Mouse (Mus musculus) stomach, postnatal 0 days (tissue): ENCODE data around the gene Cacna1f. TPM values are rescaled to one million over a fixed set of nuclear protein-coding genes. Genes with fewer than 3 reads are reported as not detected.

ENCODE experiments used
- ATAC-seq: fragments of 200-750 bp; cut with Nextera tagmentation; 2 replicates; pipeline ENCODE4 v1.8.0; 2017; ENCODE audit not compliant: low FRiP score, low TSS enrichment
- DNase-seq: peaks from one replicate; pipeline ENCODE4 v3.0.0-alpha.2; 2016; ENCODE audit warnings: low spot score
- H3K27ac ChIP-seq: fragments of 300-500 bp; sonication (generic); replicated peaks from 2 replicates; pipeline ENCODE4 v1.5.1; 2014; ENCODE audit warnings: mild to moderate bottlenecking, control low read depth
- H3K27me3 ChIP-seq: fragments of 300-500 bp; sonication (generic); 2 replicates; pipeline ENCODE4 v1.6.1; 2014; ENCODE audit warnings: low read length; ENCODE audit not compliant: control insufficient read depth, insufficient read depth
- H3K36me3 ChIP-seq: fragments of 300-500 bp; sonication (generic); 2 replicates; pipeline ENCODE4 v1.6.1; 2014; ENCODE audit warnings: low read length, mixed read lengths; ENCODE audit not compliant: control insufficient read depth, insufficient read depth
- H3K4me1 ChIP-seq: fragments of 300-500 bp; sonication (generic); replicated peaks from 2 replicates; pipeline ENCODE4 v1.6.1; 2014; ENCODE audit warnings: antibody characterized with exemption; ENCODE audit not compliant: control insufficient read depth, insufficient read depth
- H3K4me2 ChIP-seq: fragments of 300-500 bp; sonication (generic); replicated peaks from 2 replicates; pipeline ENCODE4 v1.6.1; 2014; ENCODE audit warnings: low read depth, mild to moderate bottlenecking, control low read depth, moderate library complexity
- H3K4me3 ChIP-seq: fragments of 300-500 bp; sonication (generic); 2 replicates; pipeline ENCODE4 v1.5.1; 2014; ENCODE audit warnings: low read depth, low read length, control low read depth
- H3K9ac ChIP-seq: fragments of 300-500 bp; sonication (generic); 2 replicates; pipeline ENCODE4 v1.6.1; 2014; ENCODE audit warnings: mild to moderate bottlenecking, low read length, control low read depth, mixed read lengths
- H3K9me3 ChIP-seq: fragments of 300-500 bp; sonication (generic); 2 replicates; pipeline ENCODE4 v1.6.1; 2016; ENCODE audit warnings: low read length; ENCODE audit not compliant: control insufficient read depth
- CTCF ChIP-seq: IDR thresholded peaks from 2 replicates; pipeline ENCODE4 v1.5.1; 2016; ENCODE audit warnings: antibody characterized with exemption, low read depth, mild to moderate bottlenecking, moderate library complexity
- EP300 ChIP-seq: optimal IDR thresholded peaks from 2 replicates; pipeline ENCODE3; 2016; ENCODE audit warnings: antibody characterized with exemption
- WGBS: fragments of 180-500 bp; shearing (Covaris S2); extraction: QIAGEN DNeasy Blood & Tissue Kit; methylation state at CpG from one replicate; pipeline ENCODE4 v1.1.7; 2014; 5-methylcytosine and 5-hydroxymethylcytosine counted together
- polyA plus RNA-seq: library from polyadenylated mRNA; unstranded; fragments of >200 nt; fragmentation: Nextera tagmentation; extraction: Ambion mirVana; gene quantifications from 2 replicates; pipeline ENCODE4 v1.2.1, GENCODE M21; 2015

The Cacna1f gene
- polyA plus RNA-seq, 1 experiment from 2014 or later, result not detected

- Histone ChIP-seq H3K27me3 (no peaks in the 10 kb centered on the region), H3K36me3 (no peaks in the 10 kb centered on the region), H3K4me2 (no peak overlapping the region), H3K4me3 (no peak overlapping the region), H3K9me3 (no peaks in the 10 kb centered on the region), H3K9ac (no peak overlapping the region), H3K4me1 (no peaks in the 10 kb centered on the region), H3K27ac (no peak overlapping the region)
- 61% methylated on average over 20 of the region's 21 CpGs for WGBS
- ATAC-seq (no peak), DNase-seq (peak; percentile 36)
- no peak for TF ChIP-seq CTCF
- TF ChIP-seq EP300, result no peak
Measured at GRCm38 (mm10) chrX:7665739-7666502, 59.0 kb downstream of the Cacna1f start.

- peak overlapping the region; percentile 86 for H3K27ac ChIP-seq
- no peaks in the 10 kb centered on the region for H3K36me3 ChIP-seq
- H3K27me3 ChIP-seq, result no peaks in the 10 kb centered on the region
- peak; percentile 83 for DNase-seq
- H3K9me3 ChIP-seq, result no peaks in the 10 kb centered on the region
- peak overlapping the region; percentile 60 for H3K9ac ChIP-seq
- no peaks in the 10 kb centered on the region for H3K4me1 ChIP-seq
- 11% methylated on average over 15 of the region's 19 CpGs for WGBS
- ATAC-seq, result peak; percentile 74
- TF ChIP-seq EP300, result no peak
- no peak for TF ChIP-seq CTCF
- H3K4me2 ChIP-seq, result peak overlapping the region; percentile 50
- H3K4me3 ChIP-seq, result peak overlapping the region; percentile 55
Measured at GRCm38 (mm10) chrX:7670390-7670881, 63.6 kb downstream of the Cacna1f start.

GRCm38 (mm10) chrX:7670921-7671623 lies 64.2 kb downstream of the Cacna1f start, which contains the start of gene Plp2:
Plp2 (minus strand) TSS chrX:7671390.
- Histone ChIP-seq H3K27ac (peak within 1 kb of the TSS; percentile 86), H3K27me3 (no peaks in the 10 kb centered on the region), H3K4me1 (no peaks in the 10 kb centered on the region), H3K9ac (peak within 1 kb of the TSS; percentile 60), H3K36me3 (no peaks in the 10 kb centered on the region), H3K4me2 (peak within 1 kb of the TSS; percentile 50), H3K9me3 (no peaks in the 10 kb centered on the region), H3K4me3 (peak within 1 kb of the TSS; percentile 55)
- DNase-seq (peak; percentile 72), ATAC-seq (peak; percentile 60)
- 14% methylated on average over 26 of the region's 36 CpGs for WGBS
- TF ChIP-seq EP300 (no peak), CTCF (no peak)

- H3K4me3 ChIP-seq, result no peak overlapping the region
- no peaks in the 10 kb centered on the region for H3K36me3 ChIP-seq
- 36% methylated on average over 6 of the region's 6 CpGs for WGBS
- H3K27ac ChIP-seq, result no peak overlapping the region
- no peak overlapping the region for H3K4me2 ChIP-seq
- peak; percentile 22 for DNase-seq
- no peak for TF ChIP-seq CTCF
- no peak for TF ChIP-seq EP300
- H3K4me1 ChIP-seq, result no peaks in the 10 kb centered on the region
- no peak overlapping the region for H3K9ac ChIP-seq
- ATAC-seq, result no peak
- H3K27me3 ChIP-seq, result no peaks in the 10 kb centered on the region
- H3K9me3 ChIP-seq, result no peaks in the 10 kb centered on the region
Measured at GRCm38 (mm10) chrX:7672739-7673138, 65.9 kb downstream of the Cacna1f start.

- TF ChIP-seq EP300 (no peak), CTCF (peak; percentile 22; the same call in 1 of the 2 replicates)
- peak; percentile 52 for ATAC-seq
- 0 out of 2 replicates have a peak overlapping the region, but pooled peaks have one; percentile 13 for H3K9ac ChIP-seq
Measured at GRCm38 (mm10) chrX:7673578-7674281, 66.8 kb downstream of the Cacna1f start.

More at GRCm38 (mm10) chrX:7673578-7674281, 66.8 kb downstream of the Cacna1f start:
- no peaks in the 10 kb centered on the region for H3K27me3 ChIP-seq
- peak overlapping the region; percentile 83 for H3K27ac ChIP-seq
- no peaks in the 10 kb centered on the region for H3K4me1 ChIP-seq
- H3K4me2 ChIP-seq, result peak overlapping the region; percentile 49
- no peaks in the 10 kb centered on the region for H3K9me3 ChIP-seq
- no peaks in the 10 kb centered on the region for H3K36me3 ChIP-seq
- H3K4me3 ChIP-seq, result no peak overlapping the region; the same call in 1 of the 2 replicates
- 17% methylated on average over 12 of the region's 12 CpGs for WGBS
- peak; percentile 57 for DNase-seq
